Mouse (Mus musculus) lung, postnatal 0 days (tissue): Measurements from ENCODE around the gene Hist1h4b. TPM values are rescaled to one million over a fixed set of nuclear protein-coding genes. Genes with fewer than 3 reads are reported as not detected.

Experiments used
- ATAC-seq: fragments of 200-750 bp; cut with Nextera tagmentation; 2 replicates; pipeline ENCODE4 v1.8.0; 2017; ENCODE audit warnings: moderate library complexity
- DNase-seq: peaks from one replicate; pipeline ENCODE4 v3.0.0-alpha.2; 2016; ENCODE audit warnings: low spot score
- H3K27ac ChIP-seq: fragments of 300-500 bp; sonication (generic); 2 replicates; pipeline ENCODE4 v1.5.1; 2014; ENCODE audit warnings: antibody characterized with exemption, mild to moderate bottlenecking, low read length, mixed read lengths
- H3K27me3 ChIP-seq: fragments of 300-500 bp; sonication (generic); replicated peaks from 2 replicates; pipeline ENCODE4 v1.6.1; 2014; ENCODE audit warnings: low read length, mixed read lengths; ENCODE audit not compliant: insufficient read depth
- H3K36me3 ChIP-seq: fragments of 300-500 bp; sonication (generic); 2 replicates; pipeline ENCODE4 v1.6.1; 2014; ENCODE audit warnings: low read length, mixed read lengths; ENCODE audit not compliant: insufficient read depth
- H3K4me1 ChIP-seq: fragments of 300-500 bp; sonication (generic); 2 replicates; pipeline ENCODE4 v1.6.1; 2014; ENCODE audit warnings: antibody characterized with exemption, low read depth, low read length, mixed read lengths; ENCODE audit not compliant: insufficient read depth
- H3K4me2 ChIP-seq: fragments of 300-500 bp; sonication (generic); replicated peaks from 2 replicates; pipeline ENCODE4 v1.6.1; 2014; ENCODE audit warnings: low read depth, mild to moderate bottlenecking, low read length, moderate library complexity, mixed read lengths
- H3K4me3 ChIP-seq: fragments of 300-500 bp; sonication (generic); 2 replicates; pipeline ENCODE4 v1.5.1; 2014; ENCODE audit warnings: low read depth, low read length
- H3K9ac ChIP-seq: fragments of 300-500 bp; sonication (generic); replicated peaks from 2 replicates; pipeline ENCODE4 v1.6.1; 2014; ENCODE audit warnings: low read depth, mild to moderate bottlenecking
- H3K9me3 ChIP-seq: fragments of 300-500 bp; sonication (generic); 2 replicates; pipeline ENCODE4 v1.6.1; 2016; ENCODE audit warnings: low read length, mixed read lengths
- CTCF ChIP-seq: IDR thresholded peaks from 2 replicates; pipeline ENCODE4 v1.5.1; 2016; ENCODE audit warnings: antibody characterized with exemption, mild to moderate bottlenecking
- EP300 ChIP-seq: IDR thresholded peaks from 2 replicates; pipeline ENCODE4 v1.6.1; 2016; ENCODE audit warnings: antibody characterized with exemption, mild to moderate bottlenecking, control low read depth
- WGBS: fragments of 180-500 bp; shearing (Covaris S2); extraction: QIAGEN DNeasy Blood & Tissue Kit; methylation state at CpG from one replicate; pipeline ENCODE4 v1.1.7; 2014; 5-methylcytosine and 5-hydroxymethylcytosine counted together
- polyA plus RNA-seq: library from polyadenylated mRNA; unstranded; fragments of >200 nt; fragmentation: Nextera tagmentation; extraction: Ambion mirVana; gene quantifications from 2 replicates; pipeline ENCODE4 v1.2.1, GENCODE M21; 2015

The Hist1h4b gene
- polyA plus RNA-seq, 1 experiment from 2014 or later, result 0.57 TPM

GRCm38 (mm10) chr13:23729706-23730105 is 27.1 kb upstream of the Hist1h4b start:
- H3K9ac ChIP-seq, result no peak overlapping the region
- no peaks in the 10 kb centered on the region for H3K9me3 ChIP-seq
- TF ChIP-seq CTCF (no peak), EP300 (no peak)
- no peak overlapping the region for H3K27ac ChIP-seq
- DNase-seq, result no peak
- H3K4me1 ChIP-seq, result 0 out of 2 replicates have a peak, but pooled peaks cover 3% of the 10 kb centered on the region
- ATAC-seq, result no peak
- H3K27me3 ChIP-seq, result no peaks in the 10 kb centered on the region
- H3K36me3 ChIP-seq, result no peaks in the 10 kb centered on the region
- H3K4me3 ChIP-seq, result no peak overlapping the region
- WGBS, result 87% methylated on average over 5 of the region's 5 CpGs
- no peak overlapping the region for H3K4me2 ChIP-seq

GRCm38 (mm10) chr13:23730479-23730878 is 26.3 kb upstream of the Hist1h4b start:
- H3K27ac ChIP-seq, result no peak overlapping the region
- TF ChIP-seq EP300, result peak; percentile 48; the same call in 1 of the 2 replicates
- TF ChIP-seq CTCF, result no peak

GRCm38 (mm10) chr13:23732156-23732804 is 24.5 kb upstream of the Hist1h4b start:
- H3K4me3 ChIP-seq, result no peak overlapping the region
- no peak overlapping the region for H3K9ac ChIP-seq
- H3K36me3 ChIP-seq, result no peaks in the 10 kb centered on the region
- no peaks in the 10 kb centered on the region for H3K27me3 ChIP-seq
- TF ChIP-seq EP300 (no peak), CTCF (peak; percentile 90)
- DNase-seq, result peak; percentile 86
- 0 out of 2 replicates have a peak, but pooled peaks cover 3% of the 10 kb centered on the region for H3K4me1 ChIP-seq
- no peak overlapping the region for H3K27ac ChIP-seq
- ATAC-seq, result 0 out of 2 replicates have a peak, but pooled peaks have one; percentile 42
- H3K9me3 ChIP-seq, result no peaks in the 10 kb centered on the region
- no peak overlapping the region for H3K4me2 ChIP-seq
- 24% methylated on average over 8 of the region's 8 CpGs for WGBS

More at GRCm38 (mm10) chr13:23730479-23730878, 26.3 kb upstream of the Hist1h4b start:
- H3K4me3 ChIP-seq, result no peak overlapping the region
- 19% methylated on average over 8 of the region's 8 CpGs for WGBS
- H3K27me3 ChIP-seq, result no peaks in the 10 kb centered on the region
- no peak overlapping the region for H3K9ac ChIP-seq
- DNase-seq, result peak; percentile 87
- ATAC-seq, result peak; percentile 86
- H3K36me3 ChIP-seq, result no peaks in the 10 kb centered on the region
- 0 out of 2 replicates have a peak, but pooled peaks cover 3% of the 10 kb centered on the region for H3K4me1 ChIP-seq
- no peaks in the 10 kb centered on the region for H3K9me3 ChIP-seq
- no peak overlapping the region for H3K4me2 ChIP-seq

DNA sequence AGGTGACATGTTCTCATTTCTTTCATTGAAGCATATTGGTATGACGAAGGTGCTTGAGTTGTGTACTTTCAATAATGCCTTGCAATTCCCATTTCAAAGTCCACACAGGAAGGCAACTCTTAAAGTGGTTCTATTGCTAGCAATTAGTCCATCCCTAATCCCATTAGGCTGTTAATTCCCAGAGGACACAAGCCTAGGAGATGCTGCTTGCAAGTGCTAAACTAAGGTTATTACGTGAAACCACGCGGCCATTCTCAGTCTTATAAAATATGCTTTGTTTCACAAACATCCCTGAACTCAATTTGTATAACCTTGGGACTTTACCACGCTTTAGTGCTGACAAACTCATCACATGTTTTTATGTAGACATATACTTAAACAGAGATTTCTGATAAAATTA is 19.7 kb upstream of the Hist1h4b start:
- no peaks in the 10 kb centered on the region for H3K4me1 ChIP-seq
- DNase-seq (no peak), ATAC-seq (no peak)
- H3K9me3 ChIP-seq, result no peaks in the 10 kb centered on the region
- H3K4me2 ChIP-seq, result no peak overlapping the region
- H3K27me3 ChIP-seq, result no peaks in the 10 kb centered on the region
- H3K4me3 ChIP-seq, result no peak overlapping the region
- H3K9ac ChIP-seq, result no peak overlapping the region
- TF ChIP-seq CTCF (no peak), EP300 (no peak)
- no peak overlapping the region for H3K27ac ChIP-seq
- 90% methylated on average over 5 of the region's 5 CpGs for WGBS
- H3K36me3 ChIP-seq, result no peaks in the 10 kb centered on the region

- Histone ChIP-seq H3K27ac (peak overlapping the region; percentile 97), H3K27me3 (no peaks in the 10 kb centered on the region), H3K4me3 (peak overlapping the region; percentile 71; the same call in 1 of the 2 replicates), H3K36me3 (no peaks in the 10 kb centered on the region), H3K4me1 (no peaks in the 10 kb centered on the region), H3K9ac (peak overlapping the region; percentile 86), H3K9me3 (no peaks in the 10 kb centered on the region), H3K4me2 (peak overlapping the region; percentile 90)
- WGBS, result 23% methylated on average over 4 of the region's 4 CpGs
- DNase-seq (no peak), ATAC-seq (no peak)
- TF ChIP-seq EP300 (no peak), CTCF (no peak)
Observed at GRCm38 (mm10) chr13:23738041-23738440, 18.8 kb upstream of the Hist1h4b start.

GRCm38 (mm10) chr13:23738677-23739068 is 18.1 kb upstream of the Hist1h4b start, which contains the start of gene Hist1h1c:
Hist1h1c (plus strand) TSS chr13:23738808.
- no peaks in the 10 kb centered on the region for H3K4me1 ChIP-seq
- H3K27me3 ChIP-seq, result no peaks in the 10 kb centered on the region
- ATAC-seq (peak; percentile 91), DNase-seq (peak; percentile 96)
- no peaks in the 10 kb centered on the region for H3K9me3 ChIP-seq
- 2% methylated on average over 30 of the region's 38 CpGs for WGBS
- peak within 1 kb of the TSS; percentile 97 for H3K27ac ChIP-seq
- H3K9ac ChIP-seq, result peak within 1 kb of the TSS; percentile 86
- TF ChIP-seq CTCF, result no peak; the same call in 1 of the 2 replicates
- TF ChIP-seq EP300, result no peak; the same call in 1 of the 2 replicates
- peak within 1 kb of the TSS; percentile 90 for H3K4me2 ChIP-seq
- no peaks in the 10 kb centered on the region for H3K36me3 ChIP-seq
- H3K4me3 ChIP-seq, result peak within 1 kb of the TSS; percentile 71
